Mouse (Mus musculus): ENCODE data around the gene Slc36a3. TPM values are rescaled to one million over a fixed set of nuclear protein-coding genes. Genes with fewer than 3 reads are reported as not detected.
"Not testable (repeated sequence)": the region's sequence is repeated elsewhere in the genome, so short reads cannot be mapped to it uniquely, and the experiment has no call there.

Slc36a3 gene
- total RNA-seq, 4 experiments from 2014 or later = not detected

DNA sequence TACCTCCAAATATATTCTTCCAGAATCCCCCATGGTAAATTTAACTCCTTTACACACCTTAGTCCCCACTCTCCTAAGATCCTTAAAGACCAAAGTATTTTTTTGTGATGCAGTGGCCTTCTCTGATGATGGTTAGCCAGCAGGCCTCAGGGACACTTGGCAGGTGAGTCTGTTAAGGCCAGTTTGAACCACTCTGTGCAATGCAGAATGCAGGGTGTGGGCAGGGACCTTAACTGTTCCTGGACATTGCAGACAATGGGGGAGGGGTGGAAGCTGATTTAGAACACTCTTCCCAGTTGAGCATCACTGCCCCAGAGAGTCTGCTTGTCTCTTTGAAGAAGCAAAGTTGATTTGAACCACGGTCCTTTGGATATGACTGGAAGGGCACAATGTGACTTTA, 4.7 kb downstream of the Slc36a3 start:
- no peak for DNase-seq (ENCODE audit: low spot score in 2 of 2)

DNA sequence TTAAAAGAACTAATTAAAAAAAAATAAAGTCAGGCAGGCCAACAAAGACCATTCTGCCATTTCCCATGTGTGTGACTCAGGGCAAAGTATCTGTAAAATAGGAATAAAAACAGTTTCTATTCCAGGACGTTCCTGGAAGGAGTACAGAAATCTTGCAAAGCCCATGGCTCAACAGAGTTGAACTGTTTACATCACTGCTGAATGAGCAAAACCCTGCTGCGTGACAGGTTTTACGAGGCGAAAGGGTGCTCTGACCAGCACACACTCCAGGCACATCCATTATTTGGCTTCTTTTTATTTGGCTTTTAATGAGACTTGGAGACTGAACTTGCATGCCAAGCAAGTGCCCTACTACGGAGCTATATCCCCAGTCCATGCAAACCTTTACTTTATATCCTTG, 7.5 kb downstream of the Slc36a3 start:
- DNase-seq (ENCODE audit: low spot score in 2 of 2) = no peak

DNA sequence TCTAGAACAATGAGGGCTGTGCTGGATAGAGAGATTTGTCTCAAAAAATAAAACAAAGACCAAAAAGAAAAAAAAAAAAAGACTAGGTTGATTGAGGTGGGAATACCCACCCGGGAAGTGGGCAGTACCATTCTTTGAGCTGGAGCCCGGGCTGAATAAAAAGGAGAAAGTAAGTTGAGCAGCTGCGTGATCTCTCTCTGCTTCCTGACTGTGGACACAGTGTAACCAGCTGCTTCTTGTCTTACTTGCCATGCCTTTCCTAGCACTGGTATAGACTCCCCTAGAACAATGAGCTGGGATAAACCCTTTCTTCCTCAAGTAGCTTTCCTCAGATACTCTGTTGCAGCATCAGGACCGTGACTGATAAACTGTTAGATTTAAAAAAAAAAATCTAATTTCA, 10.0 kb downstream of the Slc36a3 start:
- no peak for DNase-seq (ENCODE audit: low spot score in 2 of 2)

DNA sequence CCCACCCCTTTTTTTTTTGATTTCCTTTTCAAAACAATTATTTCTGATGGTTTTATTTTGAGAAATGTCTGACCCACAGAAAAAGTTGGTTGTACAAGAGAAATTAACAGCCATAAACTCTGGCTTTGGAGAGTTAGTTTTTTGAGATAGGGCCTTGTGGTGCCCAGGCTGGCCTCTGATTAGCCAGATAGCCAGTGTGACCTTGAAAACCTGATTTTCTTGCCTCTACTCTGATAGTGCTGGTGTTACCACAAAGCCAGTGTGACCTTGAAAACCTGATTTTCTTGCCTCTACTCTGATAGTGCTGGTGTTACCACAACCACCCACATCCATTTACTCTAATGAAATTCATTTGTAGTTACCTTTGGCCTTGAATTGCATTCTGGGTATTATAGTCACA, 13.9 kb downstream of the Slc36a3 start:
- DNase-seq (ENCODE audit: low spot score in 2 of 2) = no peak

DNA sequence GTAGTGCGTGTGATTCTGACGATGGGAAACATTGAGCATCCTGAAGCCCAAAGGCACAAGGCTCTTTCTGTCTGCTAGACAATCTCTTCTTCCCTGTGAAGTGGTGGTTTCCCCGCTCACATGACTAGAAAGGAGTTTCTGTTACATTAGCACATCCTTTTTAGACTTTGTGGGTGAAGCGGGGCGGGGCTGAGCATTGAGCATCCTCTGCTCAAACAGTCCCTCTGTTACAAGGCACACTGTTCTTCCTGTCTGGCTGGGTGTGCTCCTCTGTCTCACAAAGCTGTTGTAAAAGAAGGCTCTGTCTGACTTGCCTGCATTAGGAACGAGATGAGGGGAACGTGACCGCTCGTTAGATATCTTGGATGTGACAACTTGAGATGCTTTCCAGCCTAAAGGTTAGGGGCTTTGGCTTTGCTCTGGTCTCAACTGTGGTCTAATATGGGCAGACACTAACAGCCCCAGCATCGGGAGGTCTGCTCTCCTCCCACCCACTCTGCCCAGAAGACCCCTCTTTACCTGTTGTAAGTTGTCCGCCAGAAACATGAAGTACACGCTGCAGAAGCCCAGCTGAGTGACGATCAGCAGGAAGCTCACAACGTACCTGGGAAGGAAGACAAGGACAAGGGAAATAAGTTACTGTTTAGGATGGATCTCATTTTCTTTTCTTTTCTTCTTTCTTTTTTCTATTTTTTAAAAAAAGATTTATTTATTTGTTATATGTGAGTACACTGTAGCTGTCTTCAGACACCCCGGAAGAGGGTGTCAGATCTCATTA, 14.5 kb downstream of the Slc36a3 start:
- no peak for DNase-seq (ENCODE audit: low spot score in 2 of 2)

DNA sequence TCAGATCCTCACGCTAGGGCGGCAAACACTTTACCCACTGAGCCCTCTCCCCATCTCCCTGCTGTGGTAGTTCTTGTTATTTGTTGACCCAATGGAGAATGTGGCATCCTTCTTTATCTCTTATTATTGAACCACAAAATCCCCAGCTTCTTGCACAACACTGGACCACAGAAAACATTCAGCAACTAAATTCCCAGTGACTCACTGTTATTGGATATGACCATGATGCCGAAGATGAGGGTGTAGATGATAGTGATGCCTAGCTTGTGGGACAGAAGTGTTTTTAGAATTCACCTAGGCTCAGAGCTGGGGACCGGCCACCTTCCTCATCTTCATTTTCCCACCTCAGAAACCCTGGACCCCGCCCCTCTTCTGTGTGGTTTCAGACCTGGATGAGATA, 16.6 kb downstream of the Slc36a3 start:
- DNase-seq (ENCODE audit: low spot score in 2 of 2) = no peak

DNA sequence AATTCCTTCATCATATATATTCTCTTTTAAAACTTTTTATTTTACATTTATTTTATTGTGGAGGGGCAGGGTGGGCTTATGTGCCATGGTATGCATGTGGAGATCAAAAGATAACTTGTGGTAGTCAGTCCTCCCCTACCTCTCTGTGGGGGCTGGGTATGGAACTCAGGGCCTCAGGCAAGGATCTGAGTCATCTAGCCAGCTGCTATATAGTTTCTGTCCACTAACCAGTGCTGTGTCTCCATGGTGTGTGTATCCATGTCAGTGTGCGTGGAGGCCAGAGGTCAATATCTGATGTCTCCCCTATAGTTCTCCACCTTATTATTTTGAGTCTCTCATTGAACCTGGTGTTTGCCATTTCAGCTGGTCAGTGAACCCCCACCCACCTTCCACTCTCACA, 17.1 kb downstream of the Slc36a3 start:
- DNase-seq (ENCODE audit: low spot score in 2 of 2) = no peak

DNA sequence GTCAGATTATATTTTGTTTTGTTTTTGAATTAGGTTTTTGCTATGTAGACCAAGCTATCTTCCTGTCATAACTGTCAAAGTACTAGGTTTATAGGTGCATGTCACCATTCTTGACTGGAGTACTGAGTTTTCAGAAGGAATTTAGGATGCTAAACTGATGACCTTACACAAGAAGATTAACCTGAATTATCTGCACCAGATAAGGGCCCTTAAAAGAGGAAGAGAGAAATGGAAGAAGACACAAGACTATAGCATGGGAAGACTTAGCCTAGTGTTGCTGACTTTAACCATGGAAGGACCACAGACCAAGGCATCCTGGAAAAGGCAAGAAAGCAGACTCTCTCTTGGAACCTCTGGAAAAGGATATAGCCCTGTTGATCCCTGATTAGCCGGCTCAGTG, 18.3 kb downstream of the Slc36a3 start:
- DNase-seq (ENCODE audit: low spot score in 2 of 2) = no peak

DNA sequence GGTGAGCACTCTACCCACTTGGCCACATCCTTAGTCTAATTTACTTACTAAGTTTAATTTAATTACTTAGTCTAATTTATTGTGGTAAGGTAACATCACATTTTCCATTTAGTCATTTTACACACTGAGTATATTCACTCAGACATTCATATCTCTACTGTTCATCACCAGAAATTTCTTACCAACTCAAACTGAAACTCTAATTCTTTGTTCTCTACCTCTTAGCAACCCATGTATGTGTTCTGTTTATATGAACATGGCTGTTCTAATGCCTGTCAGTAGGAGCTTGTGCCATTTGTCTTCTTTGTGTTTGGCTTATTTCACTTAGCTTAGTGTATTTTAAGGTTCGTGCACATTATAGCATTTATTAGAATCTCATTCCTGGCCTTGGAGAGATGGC, 19.6 kb downstream of the Slc36a3 start:
- no peak for DNase-seq (ENCODE audit: low spot score in 2 of 2)

DNA sequence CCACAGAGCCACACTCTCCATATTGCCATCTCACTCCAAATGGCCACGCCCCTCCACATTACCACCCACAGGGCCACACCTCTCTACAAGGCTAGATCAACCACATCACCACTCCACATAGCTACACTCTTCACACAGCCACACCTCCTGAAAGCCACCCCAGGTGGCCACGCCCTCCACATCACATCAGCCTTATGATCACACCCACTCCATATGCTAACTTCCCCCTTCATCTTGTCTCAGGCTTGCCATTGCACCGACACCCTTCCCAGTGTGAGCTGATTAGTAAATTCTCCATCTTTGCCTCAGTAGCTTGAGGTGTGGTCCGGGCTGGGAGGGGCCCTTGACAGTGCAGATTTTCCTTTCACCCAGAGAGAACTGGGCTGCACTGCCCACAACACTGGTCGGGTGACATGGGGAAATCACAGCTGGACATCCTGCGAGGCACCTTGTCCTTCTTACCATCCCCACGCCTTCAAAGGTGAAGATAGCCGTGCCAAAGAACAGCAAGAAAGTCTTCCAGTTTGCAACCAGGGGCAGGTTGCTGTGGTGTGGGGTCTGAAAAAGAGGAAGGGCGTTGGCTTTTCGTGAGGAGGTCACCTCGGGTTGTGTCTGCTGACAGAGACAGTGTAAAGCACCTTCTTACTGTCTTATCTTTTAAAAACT, 20.3 kb downstream of the Slc36a3 start:
- DNase-seq (ENCODE audit: low spot score in 2 of 2) = no peak

DNA sequence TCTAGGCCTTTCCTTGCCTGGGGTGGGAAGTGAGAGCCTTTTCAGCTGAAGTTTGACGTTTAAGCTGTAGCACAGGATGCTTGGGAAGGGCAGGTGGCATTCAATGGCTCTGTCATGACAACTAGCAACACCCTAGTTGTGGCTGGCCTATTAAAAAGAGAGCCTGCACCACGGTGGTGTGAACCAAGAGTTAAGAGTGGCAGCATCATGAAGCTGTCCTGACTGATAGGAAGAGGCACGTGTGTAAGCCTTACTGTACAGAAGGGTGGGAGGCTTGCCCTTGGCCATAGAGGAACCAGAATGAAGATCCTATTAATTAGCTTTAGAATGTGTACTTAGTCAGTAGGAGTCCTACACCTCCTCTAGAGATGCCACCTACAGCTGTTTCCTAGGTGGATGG, 23.1 kb downstream of the Slc36a3 start:
- DNase-seq (ENCODE audit: low spot score in 2 of 2) = no peak

DNA sequence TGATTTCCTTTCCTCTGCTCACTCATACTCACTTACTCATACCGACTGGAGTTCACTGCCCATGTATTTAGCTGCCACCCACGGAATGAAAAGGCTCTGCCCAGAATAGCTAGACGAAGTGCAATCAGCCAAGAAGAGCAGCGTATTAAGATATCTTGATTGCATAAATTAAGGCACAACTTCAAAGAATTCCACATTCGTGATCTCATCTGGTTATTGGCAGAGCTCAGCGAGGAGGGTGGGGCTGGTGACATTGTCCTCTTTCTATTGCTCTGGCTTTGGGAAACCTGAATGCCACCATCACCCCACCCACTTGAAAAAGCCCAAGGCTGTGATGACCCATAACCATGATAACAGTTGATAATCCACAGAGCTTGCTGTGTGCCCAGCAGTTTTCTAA, 23.6 kb downstream of the Slc36a3 start:
- DNase-seq (ENCODE audit: low spot score in 2 of 2) = no peak

DNA sequence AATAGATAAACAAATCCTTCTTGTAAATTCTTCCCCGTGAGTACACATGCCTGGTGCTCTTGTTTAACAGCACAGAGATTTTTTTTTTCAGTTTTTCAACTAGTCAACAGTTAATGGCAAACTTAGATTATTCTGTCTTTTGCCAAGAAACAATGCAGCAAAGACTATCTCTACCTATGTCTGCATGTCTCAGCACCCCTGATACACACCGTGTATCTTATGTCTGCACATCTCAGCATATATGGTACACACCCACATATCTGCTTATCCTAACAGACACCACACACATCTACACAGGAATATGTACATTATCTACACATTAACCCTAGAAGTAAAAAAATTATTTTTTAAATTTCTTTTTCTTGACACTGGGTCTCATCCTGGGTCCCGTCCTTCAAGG, 24.8 kb downstream of the Slc36a3 start:
- no peak for DNase-seq (ENCODE audit: low spot score in 2 of 2)

DNA sequence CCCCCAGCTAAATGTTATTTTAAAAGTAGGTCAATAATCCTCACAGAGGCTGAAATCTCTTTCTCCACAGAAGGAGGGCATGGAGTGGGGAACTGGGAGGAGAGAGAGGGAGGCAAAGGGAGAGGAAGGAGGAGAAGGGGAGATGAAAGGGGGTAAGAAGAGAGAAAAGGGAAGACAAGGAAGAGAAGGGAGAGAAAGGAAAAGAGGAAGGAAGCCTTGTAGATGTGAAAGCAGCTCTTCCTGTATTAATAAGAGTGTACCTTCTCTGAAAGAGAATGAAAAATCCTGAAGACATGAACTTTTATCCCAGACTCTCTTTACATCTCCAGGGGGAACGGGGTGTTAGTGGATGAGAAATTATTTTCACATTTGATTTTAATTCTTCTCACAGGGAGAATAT, 30.1 kb downstream of the Slc36a3 start:
- no peak for DNase-seq (ENCODE audit: low spot score in 2 of 2)

DNA sequence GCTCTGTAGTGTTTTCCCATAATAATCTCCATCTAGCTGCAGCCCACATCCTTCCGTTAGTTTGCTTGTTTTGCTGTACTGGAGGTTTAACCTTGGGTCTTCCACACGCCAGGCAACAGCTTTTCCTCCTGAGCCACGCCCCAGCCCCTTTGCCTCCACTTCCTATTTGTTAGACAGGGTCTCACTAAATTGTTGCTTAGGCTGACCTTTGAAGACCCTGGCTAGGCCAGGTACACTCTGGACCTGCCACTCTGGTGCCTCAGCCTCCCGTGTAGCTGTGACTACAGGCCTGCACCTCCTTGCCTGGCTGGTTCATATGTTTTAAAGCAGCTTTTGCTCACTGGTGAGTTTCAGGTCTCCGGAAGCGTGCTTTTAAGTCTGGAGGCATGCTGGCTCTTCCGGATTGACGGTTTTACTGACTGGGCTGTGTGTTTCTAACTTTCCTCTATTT, 30.7 kb downstream of the Slc36a3 start:
- DNase-seq (ENCODE audit: low spot score in 2 of 2) = no peak

DNA sequence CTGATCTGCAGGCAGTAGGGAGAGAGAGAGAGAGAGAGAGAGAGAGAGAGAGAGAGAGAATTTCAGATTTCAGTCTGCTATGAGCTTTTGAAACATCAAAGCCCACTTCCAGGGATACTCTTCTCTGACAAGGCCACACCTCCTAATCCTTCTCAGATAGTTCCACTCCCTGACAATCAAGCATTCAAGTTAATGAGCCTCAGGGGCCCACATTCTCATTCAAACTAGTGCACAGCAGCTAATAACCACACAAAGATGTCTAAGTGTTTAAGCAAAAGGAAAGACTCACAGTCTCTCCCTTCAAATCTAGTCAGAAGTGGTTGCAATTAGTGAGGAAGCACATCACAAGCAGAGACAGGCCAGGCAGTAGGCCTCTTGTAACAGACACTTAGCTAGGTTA, 31.2 kb downstream of the Slc36a3 start:
- DNase-seq (ENCODE audit: low spot score in 2 of 2) = no peak

DNA sequence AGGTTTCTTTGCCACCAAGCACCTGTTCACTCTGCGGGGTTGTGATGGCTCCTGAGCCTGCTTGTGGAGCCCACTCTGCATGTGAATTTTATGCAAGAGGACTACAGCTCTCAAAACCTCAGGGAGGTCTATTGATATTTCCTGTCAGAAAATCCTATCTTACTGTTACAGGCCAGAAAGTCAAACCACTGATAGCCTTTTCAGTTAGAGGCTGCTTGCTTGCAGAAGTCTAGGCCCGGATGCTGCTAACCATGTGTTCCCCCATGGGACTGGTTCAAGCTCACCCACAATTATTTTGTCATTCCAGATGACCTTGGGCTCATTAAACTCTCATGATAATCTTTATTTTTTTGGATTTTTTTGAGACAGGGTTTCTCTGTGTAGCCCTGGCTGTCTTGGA, 34.5 kb downstream of the Slc36a3 start:
- no peak for DNase-seq (ENCODE audit: low spot score in 2 of 2)

DNA sequence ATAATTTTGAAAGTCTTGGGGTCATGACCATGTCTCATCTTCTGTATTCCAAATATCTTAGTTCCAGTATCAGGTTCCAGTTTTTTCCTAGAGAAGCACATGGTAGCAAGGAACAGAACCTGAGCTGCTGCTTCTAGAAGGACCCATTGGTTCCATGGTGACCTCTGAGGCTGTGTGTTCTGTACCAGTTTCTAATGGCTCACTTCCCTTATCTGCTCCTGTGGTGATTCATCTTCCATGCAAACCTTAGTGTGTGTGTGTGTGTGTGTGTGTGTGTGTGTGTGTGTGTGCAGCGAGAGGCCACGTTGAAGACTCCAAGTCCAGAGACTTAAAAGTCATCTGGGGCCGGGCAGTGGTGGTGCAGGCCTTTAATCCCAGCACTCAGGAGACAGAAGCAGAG, 35.5 kb downstream of the Slc36a3 start:
- no peak for DNase-seq (ENCODE audit: low spot score in 2 of 2)

DNA sequence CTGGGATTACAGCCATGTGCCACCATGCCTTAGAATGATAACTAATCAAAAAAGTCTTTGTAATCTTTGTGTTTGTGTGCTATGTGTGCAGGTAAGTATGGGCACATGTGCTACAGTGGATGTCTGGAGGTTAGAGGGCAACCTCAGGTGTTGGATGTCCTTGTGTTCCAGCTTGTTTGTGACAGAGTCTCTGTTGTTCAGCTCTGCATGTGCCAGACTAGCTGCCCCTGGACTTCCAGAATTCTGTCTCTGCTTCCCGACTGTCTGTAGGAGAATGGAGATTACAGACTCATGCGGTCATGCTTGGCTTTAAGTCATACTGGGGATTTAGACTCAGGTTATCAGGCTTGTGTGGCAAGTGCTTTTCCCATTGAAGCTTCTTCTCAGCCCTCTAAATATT, 37.2 kb downstream of the Slc36a3 start:
- no peak for DNase-seq (ENCODE audit: low spot score in 2 of 2)

DNA sequence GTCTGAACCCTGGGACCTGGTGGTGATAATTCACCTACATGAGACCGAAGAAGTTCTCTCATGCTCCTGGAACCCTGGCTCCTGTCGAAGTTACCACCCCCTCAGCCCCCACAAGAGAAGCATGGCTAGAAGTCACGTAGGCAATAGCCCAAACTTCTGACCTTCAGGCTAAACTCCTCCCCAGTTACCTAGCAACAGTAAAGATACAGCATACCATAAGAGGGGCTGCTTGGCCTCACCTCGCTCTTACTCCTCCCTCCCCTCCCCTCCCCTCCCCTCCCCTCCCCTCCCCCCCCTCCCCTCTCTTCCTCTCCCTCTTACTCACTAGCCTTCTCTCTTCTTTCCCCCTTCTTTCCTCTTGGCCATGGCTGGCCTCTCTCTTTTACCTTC, 37.7 kb downstream of the Slc36a3 start:
- not testable (repeated sequence) for DNase-seq (ENCODE audit: low spot score in 2 of 2)

DNA sequence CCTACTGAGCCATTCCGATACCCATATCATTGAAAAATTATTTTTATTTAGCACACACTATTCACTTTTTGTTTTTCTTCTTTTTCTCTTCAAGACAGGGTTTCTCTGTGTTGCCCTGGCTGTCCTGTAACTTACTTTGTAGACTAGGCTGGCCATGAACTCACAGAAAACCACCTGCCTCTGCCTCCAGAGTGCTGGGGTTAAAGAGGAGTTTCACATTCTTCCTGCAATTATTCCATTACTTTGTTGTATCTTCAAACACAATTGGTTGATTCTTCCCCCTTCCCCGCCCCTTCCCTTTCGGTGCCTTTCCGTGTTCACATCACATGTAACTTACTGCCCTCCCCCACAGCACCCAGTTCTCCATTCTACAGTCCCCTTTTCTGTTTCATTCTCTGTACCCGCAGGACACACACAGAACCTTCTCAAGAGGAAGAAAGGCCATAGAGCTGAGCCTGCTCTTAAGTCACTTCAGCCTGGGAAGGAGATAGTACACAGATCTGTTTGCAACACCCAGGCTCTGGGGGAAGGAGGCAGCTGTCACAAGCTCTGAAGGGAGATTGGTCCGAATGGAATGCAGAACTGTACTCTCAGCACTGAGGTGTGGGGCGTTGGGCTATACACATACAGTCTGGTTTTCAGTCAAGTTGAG, 38.2 kb downstream of the Slc36a3 start:
- DNase-seq (ENCODE audit: low spot score in 2 of 2) = no peak

DNA sequence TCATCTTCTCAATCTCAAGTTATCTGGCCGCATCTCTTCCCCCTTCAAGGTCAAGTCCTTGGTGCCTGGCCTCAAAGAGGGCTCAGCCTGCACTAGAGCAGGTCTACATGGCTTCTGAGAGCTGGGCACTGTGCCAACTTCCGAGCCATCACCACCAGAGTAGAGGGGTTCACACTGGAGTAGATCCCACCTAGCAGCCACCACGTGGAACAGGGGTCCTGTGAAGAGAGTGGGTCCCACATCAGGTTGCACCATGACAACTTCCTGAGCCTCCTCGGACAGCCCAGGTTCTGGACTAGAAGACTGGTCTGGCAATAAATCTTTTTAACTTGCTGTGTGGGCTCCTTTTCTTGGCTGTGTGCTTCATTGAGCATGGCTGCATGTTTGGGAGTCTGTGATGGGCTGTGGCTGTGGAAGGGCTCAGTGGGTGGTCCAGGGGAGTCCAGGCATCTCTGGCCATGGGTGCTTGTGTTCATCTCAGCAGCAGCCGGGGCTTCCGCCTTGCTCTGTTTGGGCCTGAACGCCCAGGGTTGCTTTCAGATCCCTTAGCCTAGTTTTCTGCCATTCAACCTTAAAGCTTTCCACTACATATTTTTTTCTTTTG, 40.8 kb downstream of the Slc36a3 start:
- no peak for DNase-seq (ENCODE audit: low spot score in 2 of 2)

All from gastrocnemius, adult 8-10 months (tissue).